Mouse (Mus musculus): ENCODE measurements around the gene Rbfox2. TPM values are rescaled to one million over a fixed set of nuclear protein-coding genes. Genes with fewer than 3 reads are reported as not detected.

Rbfox2 gene
- polyA plus RNA-seq, 1 experiment, result 6.6 TPM

GRCm38 (mm10) chr15:77312796-77313195 lies 6.0 kb upstream of the Rbfox2 start:
- Histone ChIP-seq H3K27me3 (ENCODE audit: control insufficient read depth, insufficient read depth, low read length) (peaks cover 3% of the 10 kb centered on the region; the same call in 1 of the 2 replicates), H3K4me1 (ENCODE audit: control insufficient read depth, insufficient read depth, insufficient read length) (no peaks in the 10 kb centered on the region), H3K36me3 (ENCODE audit: control insufficient read depth, insufficient read depth, low read length) (no peaks in the 10 kb centered on the region), H3K4me3 (ENCODE audit: extremely low read depth, insufficient read depth, insufficient read length) (no peak overlapping the region), H3K27ac (ENCODE audit: insufficient read depth, low read length) (no peak overlapping the region)
- DNase-seq (ENCODE audit: low read depth in 1 of 2, low spot score in 2 of 2), result no peak
- WGBS, result 97% methylated on average over 7 of the region's 7 CpGs
- TF ChIP-seq POLR2A (IDR thresholded peaks at IDR 0.05; ENCODE audit: low read depth, low read length) (no peak), CTCF (IDR thresholded peaks at IDR 0.05; ENCODE audit: extremely low read depth, insufficient read depth, insufficient read length, insufficient replicate concordance) (no peak)

- no peak overlapping the region for H3K4me3 ChIP-seq (ENCODE audit: extremely low read depth, insufficient read depth, insufficient read length)
- no peaks in the 10 kb centered on the region for H3K36me3 ChIP-seq (ENCODE audit: control insufficient read depth, insufficient read depth, low read length)
- WGBS, result 69% methylated on average over 4 of the region's 4 CpGs
- no peak for DNase-seq (ENCODE audit: low read depth in 1 of 2, low spot score in 2 of 2)
- H3K27ac ChIP-seq (ENCODE audit: insufficient read depth, low read length), result no peak overlapping the region
- H3K27me3 ChIP-seq (ENCODE audit: control insufficient read depth, insufficient read depth, low read length), result peaks cover 20% of the 10 kb centered on the region
- H3K4me1 ChIP-seq (ENCODE audit: control insufficient read depth, insufficient read depth, insufficient read length), result peaks cover 7% of the 10 kb centered on the region
- TF ChIP-seq POLR2A (IDR thresholded peaks at IDR 0.05; ENCODE audit: low read depth, low read length), result no peak
- TF ChIP-seq CTCF (IDR thresholded peaks at IDR 0.05; ENCODE audit: extremely low read depth, insufficient read depth, insufficient read length, insufficient replicate concordance), result no peak
Observed at GRCm38 (mm10) chr15:77307767-77308495, 1.1 kb upstream of the Rbfox2 start.

- Histone ChIP-seq H3K4me3 (ENCODE audit: extremely low read depth, insufficient read depth, insufficient read length) (peak overlapping the region; percentile 62; the same call in 1 of the 2 replicates), H3K27ac (ENCODE audit: insufficient read depth, low read length) (0 out of 2 replicates have a peak overlapping the region, but pooled peaks have one; percentile 4), H3K27me3 (ENCODE audit: control insufficient read depth, insufficient read depth, low read length) (peaks cover 20% of the 10 kb centered on the region), H3K4me1 (ENCODE audit: control insufficient read depth, insufficient read depth, insufficient read length) (peaks cover 7% of the 10 kb centered on the region), H3K36me3 (ENCODE audit: control insufficient read depth, insufficient read depth, low read length) (no peaks in the 10 kb centered on the region)
- no peak for DNase-seq (ENCODE audit: low read depth in 1 of 2, low spot score in 2 of 2)
- TF ChIP-seq CTCF (IDR thresholded peaks at IDR 0.05; ENCODE audit: extremely low read depth, insufficient read depth, insufficient read length, insufficient replicate concordance), result no peak
- TF ChIP-seq POLR2A (IDR thresholded peaks at IDR 0.05; ENCODE audit: low read depth, low read length), result no peak
- 1% methylated on average over 51 of the region's 54 CpGs for WGBS
Observed at GRCm38 (mm10) chr15:77305852-77306546, 805 bp downstream of the Rbfox2 start.

- WGBS, result 65% methylated on average over 3 of the region's 3 CpGs
- H3K27ac ChIP-seq (ENCODE audit: insufficient read depth, low read length), result no peak overlapping the region
- no peak for DNase-seq (ENCODE audit: low read depth in 1 of 2, low spot score in 2 of 2)
- H3K4me1 ChIP-seq (ENCODE audit: control insufficient read depth, insufficient read depth, insufficient read length), result peaks cover 7% of the 10 kb centered on the region
- H3K27me3 ChIP-seq (ENCODE audit: control insufficient read depth, insufficient read depth, low read length), result peaks cover 18% of the 10 kb centered on the region
- H3K4me3 ChIP-seq (ENCODE audit: extremely low read depth, insufficient read depth, insufficient read length), result no peak overlapping the region
- H3K36me3 ChIP-seq (ENCODE audit: control insufficient read depth, insufficient read depth, low read length), result no peaks in the 10 kb centered on the region
- TF ChIP-seq POLR2A (IDR thresholded peaks at IDR 0.05; ENCODE audit: low read depth, low read length), result no peak
- TF ChIP-seq CTCF (IDR thresholded peaks at IDR 0.05; ENCODE audit: extremely low read depth, insufficient read depth, insufficient read length, insufficient replicate concordance), result no peak
Observed at GRCm38 (mm10) chr15:77304960-77305359, 1.8 kb downstream of the Rbfox2 start.

DNA sequence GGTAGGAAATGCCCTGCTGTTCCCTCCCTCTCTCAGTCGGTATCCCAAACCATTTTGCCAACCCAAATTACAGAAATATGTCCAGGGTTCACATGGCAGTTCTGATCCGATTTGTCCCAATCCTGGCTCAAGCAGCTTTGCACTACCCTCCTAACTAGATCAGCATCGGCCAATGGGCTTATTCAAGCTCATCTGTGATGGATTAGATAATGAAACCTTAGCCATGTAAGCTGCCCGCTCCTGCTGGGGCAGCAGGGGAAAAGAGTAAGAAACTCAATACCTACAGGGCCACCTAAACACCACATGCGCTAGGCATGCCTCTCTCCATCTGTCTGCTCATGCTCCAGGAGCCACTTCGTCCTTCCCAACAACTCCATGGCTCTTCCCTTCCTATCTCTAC lies 5.7 kb downstream of the Rbfox2 start:
- Histone ChIP-seq H3K36me3 (ENCODE audit: control insufficient read depth, insufficient read depth, low read length) (no peaks in the 10 kb centered on the region), H3K27me3 (ENCODE audit: control insufficient read depth, insufficient read depth, low read length) (peaks cover 4% of the 10 kb centered on the region), H3K4me1 (ENCODE audit: control insufficient read depth, insufficient read depth, insufficient read length) (peaks cover under 1% of the 10 kb centered on the region), H3K4me3 (ENCODE audit: extremely low read depth, insufficient read depth, insufficient read length) (no peak overlapping the region), H3K27ac (ENCODE audit: insufficient read depth, low read length) (no peak overlapping the region)
- no peak for DNase-seq (ENCODE audit: low read depth in 1 of 2, low spot score in 2 of 2)
- WGBS, result 90% methylated on average over 6 of the region's 6 CpGs
- TF ChIP-seq POLR2A (IDR thresholded peaks at IDR 0.05; ENCODE audit: low read depth, low read length) (no peak), CTCF (IDR thresholded peaks at IDR 0.05; ENCODE audit: extremely low read depth, insufficient read depth, insufficient read length, insufficient replicate concordance) (no peak)

DNA sequence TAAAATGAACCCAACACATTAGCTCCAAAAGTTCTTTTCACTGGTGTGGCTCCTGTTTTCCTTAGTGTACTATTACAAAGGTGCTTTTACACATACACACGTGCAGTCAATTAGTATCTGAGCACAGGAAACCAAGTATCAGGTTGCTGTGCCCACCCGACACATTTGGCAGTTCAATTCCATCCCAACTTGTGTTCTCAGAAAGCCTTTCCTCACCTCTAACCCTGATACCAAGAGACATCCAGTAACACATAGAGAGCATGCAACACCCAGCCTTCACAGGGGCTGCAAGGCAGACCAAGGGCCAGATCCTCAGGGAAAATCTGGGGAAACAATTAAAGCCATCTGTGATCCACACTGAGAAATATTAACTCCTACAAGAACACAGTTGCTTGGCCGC lies 8.2 kb downstream of the Rbfox2 start:
- H3K36me3 ChIP-seq (ENCODE audit: control insufficient read depth, insufficient read depth, low read length), result no peaks in the 10 kb centered on the region
- no peaks in the 10 kb centered on the region; the same call in 1 of the 2 replicates for H3K27me3 ChIP-seq (ENCODE audit: control insufficient read depth, insufficient read depth, low read length)
- WGBS, result 86% methylated on average over 3 of the region's 3 CpGs
- no peak for TF ChIP-seq POLR2A (IDR thresholded peaks at IDR 0.05; ENCODE audit: low read depth, low read length)
- no peak for TF ChIP-seq CTCF (IDR thresholded peaks at IDR 0.05; ENCODE audit: extremely low read depth, insufficient read depth, insufficient read length, insufficient replicate concordance)
- no peaks in the 10 kb centered on the region for H3K4me1 ChIP-seq (ENCODE audit: control insufficient read depth, insufficient read depth, insufficient read length)
- no peak for DNase-seq (ENCODE audit: low read depth in 1 of 2, low spot score in 2 of 2)
- H3K27ac ChIP-seq (ENCODE audit: insufficient read depth, low read length), result no peak overlapping the region
- H3K4me3 ChIP-seq (ENCODE audit: extremely low read depth, insufficient read depth, insufficient read length), result no peak overlapping the region
